Mouse (Mus musculus): ENCODE measurements around the gene Tmprss3. TPM values are rescaled to one million over a fixed set of nuclear protein-coding genes. Genes with fewer than 3 reads are reported as not detected.

Tmprss3 gene
- polyA plus RNA-seq, 3 experiments from 2014 or later = 1.3 to 5.3 (median 4.6) TPM

DNA sequence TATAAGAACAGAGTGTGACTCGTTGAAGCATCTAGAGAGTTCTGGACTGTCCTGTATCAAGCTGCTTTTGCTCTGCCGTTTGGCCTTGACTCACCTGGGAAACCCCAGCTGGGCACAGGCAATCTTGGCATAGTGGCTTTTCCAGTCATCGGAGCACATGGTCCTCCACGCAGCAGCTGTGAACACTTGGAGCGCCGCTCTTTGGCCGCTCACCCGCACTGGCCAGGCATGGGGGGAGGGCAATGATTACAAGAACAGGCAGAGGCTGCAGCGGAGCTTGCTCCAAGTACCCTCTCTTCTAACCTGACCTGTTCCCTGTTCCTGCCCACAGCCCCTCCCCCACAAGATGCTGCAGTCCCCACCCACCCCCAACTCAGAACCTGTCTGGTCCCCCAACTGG, 5.4 kb downstream of the Tmprss3 start:
- ATAC-seq = no peak

GRCm38 (mm10) chr17:31192663-31193062, 6.1 kb downstream of the Tmprss3 start:
- ATAC-seq = no peak

GRCm38 (mm10) chr17:31191825-31192224, 7.0 kb downstream of the Tmprss3 start:
- no peak for ATAC-seq

DNA sequence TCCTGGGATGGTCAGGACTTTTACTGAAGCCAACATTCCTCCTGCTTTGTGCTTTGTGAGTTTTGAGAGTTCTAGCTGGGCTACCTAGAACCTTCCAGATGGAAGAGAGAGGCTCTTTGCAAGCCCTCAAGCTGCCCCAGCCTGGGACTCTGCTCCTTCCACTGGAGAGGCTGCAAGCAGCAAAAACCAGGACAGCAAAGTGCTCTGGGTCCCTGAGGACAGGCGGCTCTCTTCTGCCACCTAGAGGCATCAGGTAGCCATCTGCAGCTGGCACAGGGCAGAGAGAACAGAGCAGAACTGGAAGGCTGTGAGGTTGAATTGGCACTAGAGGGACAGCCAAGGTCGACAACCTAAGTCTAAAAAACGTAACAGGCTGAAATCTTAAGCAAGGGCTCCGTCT, 11.4 kb downstream of the Tmprss3 start:
- ATAC-seq = peak; percentile 52

GRCm38 (mm10) chr17:31184269-31184990, 14.3 kb downstream of the Tmprss3 start:
- ATAC-seq = peak; percentile 85

DNA sequence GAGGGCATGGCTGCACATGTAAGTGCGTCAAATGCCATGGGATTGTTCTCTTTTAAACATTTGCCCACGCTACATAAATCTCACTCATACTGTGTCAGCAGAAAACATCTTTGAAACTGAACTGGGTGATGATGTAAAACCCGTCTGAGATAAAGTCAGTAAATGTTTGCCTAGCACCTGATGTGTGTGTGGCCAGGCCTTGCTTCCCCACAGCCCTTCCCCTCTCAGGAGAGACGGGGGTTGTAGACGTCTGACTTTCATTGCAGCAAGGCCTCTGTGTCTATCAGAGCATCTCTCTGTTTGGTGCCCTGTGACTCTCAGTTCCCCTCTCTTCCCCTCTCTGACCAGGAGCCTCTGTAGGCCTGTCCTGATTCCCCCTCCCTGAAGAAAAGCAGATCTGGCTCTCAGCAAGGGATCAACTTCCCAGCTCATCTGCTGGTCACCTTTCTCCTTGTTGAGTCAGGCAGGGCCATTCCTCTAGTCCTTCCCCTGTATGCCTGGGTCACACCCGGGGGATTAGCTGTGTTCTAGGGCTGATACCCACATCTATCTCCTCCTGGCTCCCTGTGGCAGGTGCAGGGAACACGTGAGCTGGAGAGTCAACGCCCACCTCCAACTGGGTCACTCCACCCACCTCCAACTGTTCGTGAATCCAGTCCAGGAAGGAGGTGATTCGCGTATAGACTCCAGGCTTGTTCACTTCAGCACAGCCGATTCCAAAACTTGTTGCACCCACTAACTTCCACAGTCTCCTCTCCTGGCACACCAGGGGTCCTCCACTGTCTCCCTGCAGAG, 15.4 kb downstream of the Tmprss3 start:
- ATAC-seq = no peak

DNA sequence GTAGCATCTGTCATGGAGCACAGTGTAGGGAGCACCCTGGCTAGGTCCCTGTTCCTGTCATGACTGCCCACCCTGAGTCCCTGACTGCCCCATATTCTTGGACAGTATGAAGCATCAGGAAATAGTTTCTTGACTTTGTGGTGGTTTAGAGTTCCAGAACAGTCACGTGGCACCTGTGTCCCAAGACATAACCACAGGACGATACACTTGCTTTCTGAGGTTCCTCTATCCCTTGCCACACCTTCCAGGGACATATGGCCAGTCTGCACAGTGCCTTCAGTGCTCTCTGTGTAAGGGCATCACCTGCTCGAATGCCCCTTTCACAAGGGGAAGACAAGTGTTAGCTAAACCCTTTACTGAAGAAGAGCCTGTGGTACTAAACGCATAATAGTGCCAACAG, 17.3 kb downstream of the Tmprss3 start:
- no peak for ATAC-seq

- peak; percentile 97 for ATAC-seq
Observed at GRCm38 (mm10) chr17:31176321-31176720, 22.5 kb downstream of the Tmprss3 start.

DNA sequence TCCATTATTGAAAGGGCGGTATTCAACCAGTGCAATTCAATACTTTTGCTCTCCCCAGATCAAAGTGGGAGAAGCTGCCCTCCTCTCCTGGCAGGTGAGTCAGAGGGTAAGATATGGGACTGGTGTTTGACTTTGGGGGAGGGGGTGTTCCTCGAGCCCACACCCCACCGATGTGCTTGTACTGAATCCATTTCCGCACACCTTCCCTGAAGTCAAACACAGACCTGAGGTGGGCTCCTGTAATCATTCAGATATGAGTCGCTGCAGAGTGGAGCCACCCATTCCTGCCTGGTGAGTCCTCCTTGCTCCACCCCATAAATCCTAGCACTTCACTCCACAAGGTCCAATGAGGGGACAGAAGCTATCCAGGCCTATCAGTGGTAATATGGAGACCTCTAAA, 29.0 kb downstream of the Tmprss3 start:
- no peak for ATAC-seq

GRCm38 (mm10) chr17:31165127-31165526, 33.6 kb downstream of the Tmprss3 start, which contains the start of gene Tff1:
Tff1 (minus strand) TSS chr17:31165277.
- ATAC-seq = no peak

DNA sequence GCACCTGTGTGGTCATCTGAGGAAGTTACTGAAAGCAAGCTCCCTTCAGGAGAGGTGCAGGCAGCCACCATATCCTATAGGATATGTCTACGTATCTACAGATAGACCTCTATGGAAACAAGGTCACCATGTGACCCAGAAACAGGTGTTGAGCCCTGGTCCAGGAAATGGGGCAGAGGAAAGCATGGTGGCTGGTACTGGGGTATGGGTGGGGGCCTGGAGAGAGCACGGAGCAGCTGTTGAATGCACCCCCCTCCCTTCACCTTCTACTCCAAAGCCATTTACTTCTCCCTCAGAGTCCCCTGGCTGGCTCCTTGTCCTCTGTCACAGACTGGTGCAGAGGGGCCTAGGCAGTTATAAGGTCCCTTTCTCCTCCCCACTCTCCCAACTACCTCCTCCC, 35.0 kb downstream of the Tmprss3 start:
- ATAC-seq = no peak

DNA sequence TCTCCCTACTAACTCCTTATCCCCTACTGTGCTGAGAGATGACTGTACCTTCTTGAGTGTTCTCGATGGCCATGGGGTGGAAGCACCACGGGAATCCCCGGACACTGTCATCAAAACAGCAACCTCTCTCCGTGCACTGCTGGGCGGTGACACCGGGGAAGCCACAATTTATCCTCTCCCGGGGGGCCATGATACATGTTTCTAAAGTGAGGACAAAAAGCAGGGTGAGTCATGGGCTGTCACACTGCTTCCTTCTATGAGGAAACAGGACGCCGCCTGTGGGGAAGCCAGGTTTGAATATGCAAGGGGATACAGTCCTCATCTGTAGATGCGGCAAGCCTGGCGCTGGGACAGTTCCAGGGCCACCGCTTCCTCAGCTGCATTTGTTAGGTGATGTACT, 36.2 kb downstream of the Tmprss3 start:
- ATAC-seq = no peak

- ATAC-seq = no peak
Observed at GRCm38 (mm10) chr17:31160291-31160690, 38.5 kb downstream of the Tmprss3 start.

DNA sequence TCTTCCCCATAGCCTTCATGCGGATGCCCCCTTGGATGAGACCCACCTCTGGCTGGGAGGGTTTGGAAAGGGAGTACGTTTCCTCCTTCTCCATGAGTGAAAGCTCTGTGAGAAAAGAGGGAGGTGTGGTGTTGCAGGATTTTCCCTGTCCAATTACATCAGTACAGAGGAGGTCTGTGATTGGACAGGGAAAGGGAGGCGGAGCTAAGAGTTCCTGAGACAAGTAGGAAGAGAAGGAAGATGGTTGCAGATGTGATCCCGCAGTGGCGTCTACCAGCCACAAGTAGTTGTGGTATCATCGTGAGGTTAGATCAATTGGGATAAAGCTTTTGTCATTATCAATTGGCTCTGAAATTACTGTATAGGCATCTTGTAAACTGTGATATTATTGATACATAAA, 40.9 kb downstream of the Tmprss3 start:
- no peak for ATAC-seq

GRCm38 (mm10) chr17:31153785-31154184, 45.0 kb downstream of the Tmprss3 start:
- no peak for ATAC-seq

GRCm38 (mm10) chr17:31152966-31153499, 45.7 kb downstream of the Tmprss3 start:
- ATAC-seq = no peak

DNA sequence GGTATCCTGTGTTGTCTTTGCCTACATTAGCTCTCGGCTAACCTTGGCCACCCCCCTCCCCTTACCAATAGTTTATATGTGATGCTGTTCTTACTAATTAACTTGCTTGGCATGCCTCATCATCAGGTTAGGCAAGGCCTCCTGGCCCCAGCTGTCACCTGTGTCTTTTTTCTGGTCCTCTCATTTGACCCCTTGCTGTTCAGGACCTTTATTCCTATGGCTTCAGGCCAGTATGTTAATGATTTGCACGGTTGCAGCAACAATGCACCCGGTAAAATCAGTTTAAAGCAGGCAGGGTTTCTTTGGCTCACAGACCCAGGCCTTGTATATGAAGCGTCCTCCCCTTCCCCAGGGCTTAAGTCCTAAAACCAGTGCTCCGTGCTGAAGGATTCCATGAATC, 46.3 kb downstream of the Tmprss3 start:
- ATAC-seq = no peak

DNA sequence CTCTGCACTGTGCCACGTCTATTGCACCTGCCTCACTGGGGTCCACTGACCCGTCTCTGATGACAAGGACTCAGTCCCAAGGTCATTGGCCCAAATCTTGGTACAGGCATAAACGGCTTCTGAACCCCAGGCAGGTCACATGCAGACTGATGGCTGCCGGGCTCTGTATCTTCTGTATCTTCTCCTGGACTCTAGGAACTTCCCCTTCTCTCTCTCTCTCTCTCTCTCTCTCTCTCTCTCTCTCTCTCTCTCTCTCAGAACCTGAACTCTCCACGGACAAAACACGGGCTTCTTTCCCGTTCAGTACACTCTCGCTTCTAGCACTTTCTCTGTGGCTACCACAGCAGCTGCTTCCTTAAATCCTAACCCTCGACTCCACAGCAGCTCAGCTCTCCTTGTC, 52.8 kb downstream of the Tmprss3 start:
- ATAC-seq = no peak

DNA sequence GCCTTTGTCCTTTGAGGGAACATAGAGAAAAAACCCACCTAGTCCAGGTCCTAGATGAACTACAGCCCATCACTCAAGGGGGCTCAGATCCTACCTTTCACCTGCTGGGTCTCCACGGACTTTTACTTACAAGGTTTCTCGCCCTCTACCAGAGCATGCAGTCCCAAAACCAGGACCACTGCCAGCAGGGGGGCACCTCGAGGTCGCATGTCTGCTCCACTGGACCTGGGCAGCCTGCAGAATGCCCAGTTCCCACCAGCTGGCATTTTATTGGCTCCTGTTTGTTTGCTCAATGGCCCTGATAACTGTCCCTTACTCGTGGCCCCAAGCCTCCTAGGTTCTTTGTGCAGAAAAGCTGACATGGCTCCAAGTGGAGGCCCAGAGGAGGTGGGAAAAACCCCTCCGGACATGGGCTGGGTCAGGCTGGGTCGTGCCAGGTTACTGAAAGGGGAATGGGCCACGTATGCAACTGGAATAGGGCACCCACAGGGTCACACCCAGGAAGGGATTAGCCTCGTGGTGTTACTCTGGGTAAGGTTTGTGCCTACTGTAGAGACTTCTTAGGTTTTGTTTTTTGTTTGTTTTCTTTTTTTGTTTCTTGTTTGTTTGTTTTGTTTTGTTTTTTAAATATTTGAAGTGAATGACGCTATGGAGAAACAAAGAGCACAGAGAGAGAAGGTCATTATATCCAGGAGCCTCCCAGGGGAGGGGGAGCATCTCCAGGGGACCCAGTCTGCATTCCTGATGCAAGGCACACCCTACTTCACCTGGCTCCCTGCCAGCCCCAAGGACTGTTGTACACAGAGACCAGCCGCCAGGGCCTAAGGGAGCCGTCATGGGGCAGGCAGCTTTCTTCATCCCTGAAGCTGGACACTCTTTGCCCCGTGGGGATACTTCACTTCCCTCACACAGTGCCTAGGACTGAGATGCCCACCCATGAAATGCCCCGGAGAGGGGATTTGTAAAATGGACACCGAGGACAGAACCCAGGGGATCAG, 54.4 kb downstream of the Tmprss3 start, which contains the start of gene Tff2:
Tff2 (minus strand) TSS at position 243 of the 998 bp plus-strand sequence.
- ATAC-seq = no peak

GRCm38 (mm10) chr17:31142116-31142515, 56.7 kb downstream of the Tmprss3 start:
- no peak for ATAC-seq

GRCm38 (mm10) chr17:31138398-31138797, 60.4 kb downstream of the Tmprss3 start:
- ATAC-seq = peak; percentile 61

DNA sequence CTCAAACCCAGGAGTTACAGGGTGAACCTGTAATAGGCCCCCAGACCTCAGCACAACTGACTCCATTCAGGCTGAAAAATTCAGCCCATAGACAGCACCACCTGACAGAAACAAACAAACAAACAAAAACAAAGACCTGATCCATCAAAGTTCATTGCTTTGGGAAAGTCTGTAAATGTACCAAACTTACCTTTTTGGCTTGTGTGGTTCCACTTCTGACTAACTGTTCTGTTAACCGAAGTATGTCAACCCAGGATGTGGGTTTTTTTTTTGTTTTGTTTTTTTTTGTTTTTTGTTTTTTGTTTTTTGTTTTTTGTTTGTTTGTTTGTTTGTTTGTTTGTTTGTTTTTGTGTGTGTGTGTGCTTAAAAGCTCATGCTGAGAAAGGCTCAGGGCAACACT, 62.0 kb downstream of the Tmprss3 start:
- ATAC-seq = peak; percentile 54
